Mouse (Mus musculus) thymus, postnatal 25 days (tissue): ENCODE results near the gene Gm20388.

Experiments
- DNase-seq: peaks from one replicate; pipeline ENCODE4 v3.0.0; 2022

Gene Gm20388

DNA sequence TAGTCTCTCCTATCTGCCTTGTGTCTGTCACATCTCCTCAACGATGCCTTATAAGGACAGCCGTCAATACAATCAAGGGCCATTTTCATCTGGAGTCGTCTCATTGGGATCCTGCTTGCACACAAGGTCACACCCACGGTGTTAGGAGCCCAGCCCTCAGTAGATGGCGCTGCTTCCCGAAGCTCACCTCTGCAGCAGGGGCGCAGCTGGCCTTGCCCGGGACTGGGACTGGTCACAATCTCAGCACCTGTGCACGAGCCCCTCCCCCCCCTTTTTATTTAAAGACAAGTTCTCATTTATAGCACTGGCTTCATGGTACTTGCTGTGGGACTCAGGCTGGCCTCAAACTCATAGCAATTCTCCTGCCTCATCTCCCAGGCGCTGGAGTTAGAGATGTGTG is 773.0 kb downstream of the Gm20388 start:
- peak; percentile 86 for DNase-seq

DNA sequence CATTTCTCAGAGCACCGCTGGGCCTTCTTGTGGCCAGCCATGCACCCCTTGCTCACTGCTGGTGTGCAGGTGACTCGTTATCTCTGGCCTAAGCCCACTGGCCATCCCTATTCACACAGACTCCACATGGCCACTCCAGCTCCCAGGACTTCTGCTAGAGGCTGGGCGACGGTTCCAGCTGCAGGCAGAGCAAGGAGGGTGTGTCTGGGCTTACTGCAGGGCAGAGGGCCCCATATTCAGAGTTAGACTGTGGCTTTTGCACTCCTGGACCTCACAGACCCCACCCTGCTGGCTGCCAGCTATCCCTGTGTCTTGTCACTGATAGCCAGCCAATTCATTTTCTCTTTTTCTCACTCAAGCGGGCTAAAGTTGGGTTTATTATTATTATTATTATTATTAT is 773.4 kb downstream of the Gm20388 start:
- DNase-seq, result no peak

- no peak for DNase-seq
These were observed 774.5 kb downstream of the Gm20388 start for GRCm38 (mm10) chr8:120685097-120685496.

GRCm38 (mm10) chr8:120685591-120685990 is 775.0 kb downstream of the Gm20388 start:
- DNase-seq, result no peak

DNA sequence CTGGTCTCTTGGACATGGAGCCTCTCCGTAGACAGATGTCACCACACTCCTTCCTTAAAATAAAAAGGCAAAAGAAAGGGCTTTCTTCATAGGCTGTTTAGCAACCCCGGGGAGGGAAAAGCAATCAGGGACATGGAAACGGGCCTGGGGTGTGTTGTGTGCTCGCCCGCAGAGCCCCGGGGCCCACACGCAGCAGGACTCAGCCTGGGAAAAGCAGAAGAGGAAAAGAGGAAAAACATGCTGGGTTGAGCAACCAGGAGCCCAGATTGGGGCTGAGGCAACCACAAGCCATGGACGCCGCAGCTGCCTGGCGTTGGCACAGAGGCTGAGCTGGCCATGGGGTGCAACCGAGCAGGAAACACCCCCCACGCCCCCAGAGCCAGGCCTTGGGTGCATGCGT is 775.4 kb downstream of the Gm20388 start:
- DNase-seq, result no peak

DNA sequence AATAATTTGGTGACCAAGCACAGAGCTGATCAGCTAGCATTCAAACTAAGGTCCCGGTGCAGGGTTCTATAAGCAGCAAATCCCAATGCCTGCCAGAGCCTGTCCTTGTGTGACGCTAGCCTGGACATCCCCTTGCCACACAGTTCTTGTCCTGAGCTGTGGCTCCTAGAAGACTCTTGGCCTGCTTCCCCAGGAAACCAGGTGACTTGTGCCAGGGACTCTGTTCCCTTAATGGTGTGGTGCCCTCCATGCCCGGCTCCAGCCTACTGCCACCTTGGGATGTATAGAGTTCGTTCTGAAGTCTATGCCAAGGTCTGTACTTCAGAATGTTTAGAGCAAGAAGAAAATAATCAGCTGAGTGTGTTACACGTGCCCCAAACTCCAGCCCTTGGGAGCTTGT is 775.9 kb downstream of the Gm20388 start:
- no peak for DNase-seq

DNA sequence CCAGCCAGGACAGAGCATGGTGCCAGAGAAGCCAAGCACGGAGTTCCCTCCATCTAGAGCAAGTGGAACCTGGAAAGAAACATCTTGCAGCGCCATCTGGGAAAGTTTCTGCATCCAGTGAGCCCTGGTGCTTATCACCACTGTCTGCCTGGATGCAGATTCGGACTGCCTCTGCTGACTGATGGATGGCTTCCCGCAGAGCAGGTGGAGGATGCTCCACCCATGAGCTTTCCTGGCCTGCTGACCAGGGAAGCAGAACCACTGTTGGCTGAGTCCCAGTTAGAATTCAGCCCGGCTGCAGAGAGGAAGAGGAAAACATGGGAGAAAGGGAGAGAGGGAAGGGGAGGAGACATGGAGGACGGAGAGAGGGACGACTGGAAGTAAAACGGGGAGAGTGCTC is 777.1 kb downstream of the Gm20388 start:
- no peak for DNase-seq

DNA sequence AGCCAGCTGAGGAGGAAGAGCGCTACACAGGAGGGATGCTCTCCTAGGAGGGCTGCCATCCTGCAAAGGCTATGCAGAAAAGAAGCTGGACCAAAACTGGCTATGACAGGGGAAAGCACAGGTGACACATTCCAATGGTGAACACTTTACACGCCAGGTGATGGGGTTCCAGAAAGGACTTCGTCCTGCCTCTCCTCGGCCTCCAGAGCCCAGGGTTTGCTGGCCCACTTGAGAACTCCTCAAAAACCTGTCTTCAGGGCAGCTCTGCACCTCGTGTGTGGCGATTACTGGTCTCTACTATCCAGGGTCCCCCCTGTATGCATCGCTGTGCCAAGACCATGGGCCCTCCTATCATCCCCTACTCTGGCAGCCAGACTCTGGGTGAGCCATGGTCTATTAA is 777.9 kb downstream of the Gm20388 start:
- no peak for DNase-seq

GRCm38 (mm10) chr8:120692934-120693333 is 782.3 kb downstream of the Gm20388 start:
- no peak for DNase-seq

- no peak for DNase-seq
These were observed 783.3 kb downstream of the Gm20388 start for GRCm38 (mm10) chr8:120693861-120694493.

DNA sequence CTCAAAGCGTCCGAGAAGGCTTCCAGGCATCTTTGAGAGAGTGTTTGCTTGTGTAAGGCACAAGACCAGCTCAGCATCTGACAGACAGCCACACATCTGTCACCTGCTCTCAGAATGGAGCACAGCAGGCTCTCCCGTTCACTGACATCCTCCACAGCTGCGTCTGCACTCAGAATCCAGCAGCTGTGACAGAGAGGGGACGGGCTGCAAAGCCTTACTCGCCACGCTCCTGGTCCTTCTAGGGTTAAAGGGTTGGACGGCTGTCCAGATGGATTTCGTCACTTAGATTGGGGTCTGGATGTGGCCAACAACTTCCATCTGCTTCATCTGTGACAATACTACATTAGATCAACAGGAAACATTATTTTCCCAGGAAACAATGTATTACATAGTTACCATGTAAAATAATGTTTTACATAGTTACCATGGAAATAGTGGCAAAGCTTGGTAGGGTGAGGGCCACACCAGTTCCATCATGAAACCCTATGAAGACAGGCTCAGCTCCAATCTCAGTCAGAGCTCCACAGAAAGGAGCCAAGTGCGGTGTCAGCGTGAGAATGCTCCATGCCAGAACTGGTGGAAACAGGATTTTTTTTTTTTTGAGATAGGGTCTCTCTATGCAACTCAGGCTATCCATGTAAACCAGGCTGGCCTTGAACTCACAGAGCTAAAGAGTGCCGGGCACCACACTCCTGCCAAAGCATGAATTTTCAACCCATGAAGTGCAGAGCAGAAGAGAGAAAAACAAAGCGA is 785.9 kb downstream of the Gm20388 start:
- DNase-seq, result peak; percentile 75

GRCm38 (mm10) chr8:120697154-120697978 is 786.7 kb downstream of the Gm20388 start:
- DNase-seq, result peak; percentile 82

- DNase-seq, result peak; percentile 38
These were observed 787.3 kb downstream of the Gm20388 start for GRCm38 (mm10) chr8:120697979-120698272.

- DNase-seq, result no peak
These were observed 787.8 kb downstream of the Gm20388 start for GRCm38 (mm10) chr8:120698426-120698825.

GRCm38 (mm10) chr8:120699079-120699478 is 788.4 kb downstream of the Gm20388 start:
- DNase-seq, result no peak

DNA sequence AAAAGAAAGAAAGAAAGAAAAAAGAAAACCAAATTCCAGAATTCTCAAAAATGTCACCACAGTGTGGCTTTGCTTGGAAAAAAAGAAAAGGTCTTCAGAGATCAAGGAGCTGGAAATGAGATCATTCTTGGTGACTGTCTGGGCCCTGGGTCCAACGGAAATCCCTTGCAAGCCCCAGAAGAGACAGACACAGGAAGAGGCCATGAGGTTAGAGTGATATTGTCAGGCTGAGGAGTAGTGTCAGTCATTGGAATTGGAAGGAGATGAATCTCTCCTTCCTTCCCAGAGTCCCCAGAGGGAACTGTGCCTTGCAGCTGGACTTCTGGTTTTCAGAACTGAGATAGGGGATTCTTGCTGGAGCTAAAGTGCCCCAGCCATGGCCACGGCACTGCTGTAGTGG is 788.9 kb downstream of the Gm20388 start:
- DNase-seq, result no peak

- DNase-seq, result no peak
These were observed 789.4 kb downstream of the Gm20388 start for GRCm38 (mm10) chr8:120700053-120700452.

GRCm38 (mm10) chr8:120701758-120702465 is 791.3 kb downstream of the Gm20388 start:
- DNase-seq, result peak; percentile 84

GRCm38 (mm10) chr8:120704203-120704602 is 793.6 kb downstream of the Gm20388 start:
- no peak for DNase-seq

DNA sequence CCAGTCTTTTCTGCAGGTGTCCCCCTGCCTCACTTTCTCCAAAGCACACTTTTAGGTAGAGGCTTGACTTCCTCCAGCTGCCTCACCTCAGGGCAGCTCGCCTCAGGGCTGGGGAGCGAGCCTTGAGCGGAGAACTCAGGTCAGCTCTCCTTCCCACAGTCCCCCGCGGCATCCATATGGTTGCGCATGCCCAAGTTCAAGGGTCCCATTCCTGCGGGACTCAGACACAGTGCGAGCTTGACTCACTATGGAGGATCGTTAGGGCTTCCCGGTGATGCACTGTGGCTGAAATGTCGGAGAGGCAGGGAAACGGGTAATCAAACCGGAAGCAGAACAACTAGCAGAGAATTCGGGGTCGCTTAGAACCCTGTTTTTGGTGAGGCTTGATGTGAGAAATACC is 794.5 kb downstream of the Gm20388 start:
- DNase-seq, result no peak

DNA sequence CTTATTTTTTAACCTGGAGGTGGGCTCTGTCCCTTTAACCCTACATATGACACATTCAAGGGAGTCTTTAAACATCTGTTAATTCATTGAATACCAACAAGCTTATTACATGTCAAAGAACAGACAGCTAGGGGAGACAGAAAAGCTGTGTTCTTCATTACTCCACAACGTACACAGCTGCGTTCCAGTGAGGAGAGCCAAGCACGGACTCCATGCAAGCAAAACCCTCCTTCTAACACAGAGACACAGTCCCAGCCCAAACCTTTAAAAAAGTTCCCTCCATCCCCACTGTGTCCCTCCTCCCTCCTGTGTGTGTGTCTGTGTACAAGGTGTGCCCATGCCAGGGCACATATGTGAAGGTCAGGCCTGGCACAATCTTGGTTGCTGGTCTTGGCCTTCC is 795.6 kb downstream of the Gm20388 start:
- DNase-seq, result no peak

GRCm38 (mm10) chr8:120709176-120709575 is 798.5 kb downstream of the Gm20388 start:
- DNase-seq, result no peak

- no peak for DNase-seq
These were observed 804.6 kb downstream of the Gm20388 start for GRCm38 (mm10) chr8:120715200-120715599.
